Mouse (Mus musculus): ENCODE data around the gene Ccser1. TPM values are rescaled to one million over a fixed set of nuclear protein-coding genes. Genes with fewer than 3 reads are reported as not detected.
A peak's percentile ranks its signal among the peaks of the same experiment; 100 is the strongest.

The Ccser1 gene
- polyA plus RNA-seq, 1 experiment from 2014 or later, result 6.1 TPM

DNA sequence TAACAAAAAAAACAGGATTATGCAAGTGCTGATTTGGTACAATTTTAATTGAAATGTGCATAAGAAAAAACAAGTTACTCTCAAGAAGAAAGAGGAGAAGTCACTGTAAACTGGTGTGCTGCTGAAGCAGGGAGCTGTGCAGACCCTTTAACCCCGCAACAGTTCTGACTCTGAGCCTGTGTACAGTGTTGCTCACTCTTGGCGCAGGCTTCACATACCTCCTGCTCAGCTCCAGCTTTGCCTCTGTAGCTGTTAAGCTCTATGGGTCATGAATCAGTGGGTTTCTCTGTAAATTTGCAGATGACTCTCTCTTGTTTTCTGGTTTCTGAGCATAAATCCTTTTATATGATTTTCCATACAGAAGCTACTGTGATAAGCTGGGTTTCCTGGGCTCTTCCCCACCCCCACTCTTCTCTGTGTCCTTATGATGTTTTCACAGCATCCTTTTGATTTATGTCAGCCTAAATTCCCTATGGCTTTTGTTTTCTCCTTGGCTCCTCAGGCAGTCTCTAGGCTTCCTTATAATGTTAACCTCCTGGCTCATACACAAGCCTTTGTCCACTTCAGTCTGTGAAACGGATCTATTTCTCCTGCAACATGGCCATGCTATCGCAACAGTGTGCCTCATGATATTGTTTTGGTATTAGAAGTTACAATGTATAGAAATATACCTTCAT is 30.1 kb downstream of the Ccser1 start:
- H3K27ac ChIP-seq (replicated peaks; ENCODE audit: low read depth, low read length), result no peak overlapping the region
- H3K4me2 ChIP-seq (ENCODE audit: low read depth, low read length), result no peak overlapping the region
- H3K4me3 ChIP-seq (ENCODE audit: low read depth, low read length), result no peak overlapping the region
- 71% methylated on average over 4 of the region's 4 CpGs for WGBS
- ATAC-seq (ENCODE audit: low read depth) (no peak), DNase-seq (ENCODE audit: low spot score) (no peak)
- H3K27me3 ChIP-seq (replicated peaks; ENCODE audit: control insufficient read depth, insufficient read depth, low read length), result no peaks in the 10 kb centered on the region
- no peak overlapping the region for H3K9ac ChIP-seq (ENCODE audit: low read depth, low read length)
- H3K4me1 ChIP-seq (ENCODE audit: control insufficient read depth, insufficient read depth, low read length), result no peaks in the 10 kb centered on the region
- H3K9me3 ChIP-seq (ENCODE audit: control insufficient read depth, low read length), result no peaks in the 10 kb centered on the region
- no peaks in the 10 kb centered on the region for H3K36me3 ChIP-seq (ENCODE audit: control insufficient read depth, insufficient read depth, low read length)

DNA sequence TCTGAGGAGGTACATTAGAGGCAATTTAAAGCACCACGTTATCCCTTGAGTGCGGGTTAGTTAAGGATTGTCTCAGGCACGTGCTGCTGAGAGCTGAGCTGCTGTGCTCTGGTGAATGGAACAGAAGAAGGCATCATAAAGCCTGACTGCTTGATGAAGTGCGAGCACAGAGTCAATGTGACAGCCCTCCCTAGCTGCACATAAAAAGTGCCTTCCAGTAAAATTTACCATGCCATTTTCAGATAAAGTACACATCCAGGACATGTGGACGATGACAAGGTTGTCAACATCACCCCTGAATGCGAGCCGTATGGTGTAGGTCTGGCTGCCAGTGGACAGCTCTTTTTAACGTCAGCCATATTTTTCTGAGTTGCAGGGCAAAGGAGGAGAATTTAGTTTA is 35.6 kb downstream of the Ccser1 start:
- no peak overlapping the region for H3K9ac ChIP-seq (ENCODE audit: low read depth, low read length)
- no peaks in the 10 kb centered on the region for H3K4me1 ChIP-seq (ENCODE audit: control insufficient read depth, insufficient read depth, low read length)
- no peaks in the 10 kb centered on the region for H3K27me3 ChIP-seq (replicated peaks; ENCODE audit: control insufficient read depth, insufficient read depth, low read length)
- no peak for ATAC-seq (ENCODE audit: low read depth)
- H3K36me3 ChIP-seq (ENCODE audit: control insufficient read depth, insufficient read depth, low read length), result no peaks in the 10 kb centered on the region
- WGBS, result 70% methylated on average over 8 of the region's 8 CpGs
- DNase-seq (ENCODE audit: low spot score), result no peak
- no peak overlapping the region for H3K4me3 ChIP-seq (ENCODE audit: low read depth, low read length)
- H3K27ac ChIP-seq (replicated peaks; ENCODE audit: low read depth, low read length), result no peak overlapping the region
- no peak overlapping the region for H3K4me2 ChIP-seq (ENCODE audit: low read depth, low read length)
- H3K9me3 ChIP-seq (ENCODE audit: control insufficient read depth, low read length), result no peaks in the 10 kb centered on the region

DNA sequence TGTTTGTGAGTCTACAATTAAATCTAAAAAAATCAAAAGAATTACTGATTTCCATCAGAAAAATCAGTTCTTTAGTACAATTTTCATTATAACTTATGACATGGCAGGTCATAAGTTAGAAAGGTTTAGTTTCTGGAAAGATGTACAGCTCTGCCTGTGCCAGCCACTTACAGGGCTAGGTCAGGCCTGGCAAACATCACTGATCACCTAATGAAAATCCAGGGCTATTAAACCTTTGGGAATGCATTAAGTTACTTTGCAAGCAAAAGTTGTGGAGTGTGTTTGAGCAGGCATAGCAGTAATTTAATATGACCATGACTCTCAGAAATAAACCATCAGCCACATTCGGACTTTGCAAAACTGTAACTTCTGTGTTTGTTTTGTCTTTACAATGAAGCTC is 36.4 kb downstream of the Ccser1 start:
- Histone ChIP-seq H3K4me3 (ENCODE audit: low read depth, low read length) (no peak overlapping the region), H3K27me3 (replicated peaks; ENCODE audit: control insufficient read depth, insufficient read depth, low read length) (no peaks in the 10 kb centered on the region), H3K4me1 (ENCODE audit: control insufficient read depth, insufficient read depth, low read length) (no peaks in the 10 kb centered on the region), H3K36me3 (ENCODE audit: control insufficient read depth, insufficient read depth, low read length) (no peaks in the 10 kb centered on the region), H3K9ac (ENCODE audit: low read depth, low read length) (no peak overlapping the region), H3K27ac (replicated peaks; ENCODE audit: low read depth, low read length) (no peak overlapping the region), H3K9me3 (ENCODE audit: control insufficient read depth, low read length) (no peaks in the 10 kb centered on the region), H3K4me2 (ENCODE audit: low read depth, low read length) (no peak overlapping the region)
- 49% methylated on average over 1 of the region's 1 CpGs for WGBS
- DNase-seq (ENCODE audit: low spot score) (no peak), ATAC-seq (ENCODE audit: low read depth) (no peak)

GRCm38 (mm10) chr6:61217717-61218116 is 37.6 kb downstream of the Ccser1 start:
- no peaks in the 10 kb centered on the region for H3K36me3 ChIP-seq (ENCODE audit: control insufficient read depth, insufficient read depth, low read length)
- no peaks in the 10 kb centered on the region for H3K4me1 ChIP-seq (ENCODE audit: control insufficient read depth, insufficient read depth, low read length)
- WGBS, result 51% methylated on average over 2 of the region's 2 CpGs
- no peaks in the 10 kb centered on the region for H3K27me3 ChIP-seq (replicated peaks; ENCODE audit: control insufficient read depth, insufficient read depth, low read length)
- ATAC-seq (ENCODE audit: low read depth) (no peak), DNase-seq (ENCODE audit: low spot score) (no peak)
- H3K9ac ChIP-seq (ENCODE audit: low read depth, low read length), result no peak overlapping the region
- no peak overlapping the region for H3K4me2 ChIP-seq (ENCODE audit: low read depth, low read length)
- no peak overlapping the region for H3K4me3 ChIP-seq (ENCODE audit: low read depth, low read length)
- H3K27ac ChIP-seq (replicated peaks; ENCODE audit: low read depth, low read length), result no peak overlapping the region
- no peaks in the 10 kb centered on the region for H3K9me3 ChIP-seq (ENCODE audit: control insufficient read depth, low read length)

DNA sequence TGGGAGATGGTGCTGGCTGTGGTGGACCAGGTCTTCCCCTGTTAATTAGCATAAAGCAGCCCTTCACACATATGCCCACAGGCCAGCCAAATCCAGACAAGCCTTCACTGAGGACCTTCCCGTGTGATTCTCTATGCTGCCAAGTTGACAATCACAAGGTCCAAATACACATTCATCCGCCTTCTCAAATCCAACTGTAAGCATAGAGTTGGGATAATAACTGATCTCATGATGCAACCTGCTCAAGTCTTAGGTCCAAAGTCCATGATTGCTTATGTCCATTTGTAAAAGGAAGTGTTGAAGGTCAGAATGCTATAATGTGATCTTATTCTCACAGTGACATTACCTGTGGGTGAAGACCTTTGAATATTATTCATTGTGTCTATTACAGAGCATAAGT is 43.4 kb downstream of the Ccser1 start:
- Histone ChIP-seq H3K9ac (ENCODE audit: low read depth, low read length) (no peak overlapping the region), H3K36me3 (ENCODE audit: control insufficient read depth, insufficient read depth, low read length) (no peaks in the 10 kb centered on the region), H3K27ac (replicated peaks; ENCODE audit: low read depth, low read length) (no peak overlapping the region), H3K4me1 (ENCODE audit: control insufficient read depth, insufficient read depth, low read length) (no peaks in the 10 kb centered on the region), H3K4me2 (ENCODE audit: low read depth, low read length) (no peak overlapping the region), H3K27me3 (replicated peaks; ENCODE audit: control insufficient read depth, insufficient read depth, low read length) (no peaks in the 10 kb centered on the region), H3K9me3 (ENCODE audit: control insufficient read depth, low read length) (no peaks in the 10 kb centered on the region), H3K4me3 (ENCODE audit: low read depth, low read length) (no peak overlapping the region)
- ATAC-seq (ENCODE audit: low read depth) (no peak), DNase-seq (ENCODE audit: low spot score) (no peak)
- 84% methylated on average over 2 of the region's 2 CpGs for WGBS

DNA sequence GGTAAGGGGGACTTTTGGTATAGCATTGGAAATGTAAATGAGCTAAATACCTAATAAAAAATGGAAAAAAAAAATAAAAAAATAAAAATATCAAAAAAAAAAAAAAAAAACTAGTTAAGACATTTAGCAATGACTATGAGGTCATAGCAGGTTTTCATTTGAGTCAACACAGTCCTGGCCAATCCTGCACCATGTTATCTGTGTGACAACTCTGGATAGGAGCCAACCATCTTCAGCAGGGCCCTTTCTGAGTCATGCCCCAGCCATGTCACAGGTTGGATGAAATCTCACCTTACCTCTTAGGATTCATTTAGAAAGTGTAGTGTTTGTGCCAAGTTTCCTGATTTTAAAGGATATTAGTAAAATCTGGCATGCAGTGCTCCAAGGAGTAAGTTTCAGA is 45.2 kb downstream of the Ccser1 start:
- Histone ChIP-seq H3K27me3 (replicated peaks; ENCODE audit: control insufficient read depth, insufficient read depth, low read length) (no peaks in the 10 kb centered on the region), H3K4me2 (ENCODE audit: low read depth, low read length) (no peak overlapping the region), H3K27ac (replicated peaks; ENCODE audit: low read depth, low read length) (no peak overlapping the region), H3K4me1 (ENCODE audit: control insufficient read depth, insufficient read depth, low read length) (no peaks in the 10 kb centered on the region), H3K4me3 (ENCODE audit: low read depth, low read length) (no peak overlapping the region), H3K9me3 (ENCODE audit: control insufficient read depth, low read length) (no peaks in the 10 kb centered on the region), H3K36me3 (ENCODE audit: control insufficient read depth, insufficient read depth, low read length) (no peaks in the 10 kb centered on the region), H3K9ac (ENCODE audit: low read depth, low read length) (no peak overlapping the region)
- ATAC-seq (ENCODE audit: low read depth), result no peak
- peak; percentile 29 for DNase-seq (ENCODE audit: low spot score)

DNA sequence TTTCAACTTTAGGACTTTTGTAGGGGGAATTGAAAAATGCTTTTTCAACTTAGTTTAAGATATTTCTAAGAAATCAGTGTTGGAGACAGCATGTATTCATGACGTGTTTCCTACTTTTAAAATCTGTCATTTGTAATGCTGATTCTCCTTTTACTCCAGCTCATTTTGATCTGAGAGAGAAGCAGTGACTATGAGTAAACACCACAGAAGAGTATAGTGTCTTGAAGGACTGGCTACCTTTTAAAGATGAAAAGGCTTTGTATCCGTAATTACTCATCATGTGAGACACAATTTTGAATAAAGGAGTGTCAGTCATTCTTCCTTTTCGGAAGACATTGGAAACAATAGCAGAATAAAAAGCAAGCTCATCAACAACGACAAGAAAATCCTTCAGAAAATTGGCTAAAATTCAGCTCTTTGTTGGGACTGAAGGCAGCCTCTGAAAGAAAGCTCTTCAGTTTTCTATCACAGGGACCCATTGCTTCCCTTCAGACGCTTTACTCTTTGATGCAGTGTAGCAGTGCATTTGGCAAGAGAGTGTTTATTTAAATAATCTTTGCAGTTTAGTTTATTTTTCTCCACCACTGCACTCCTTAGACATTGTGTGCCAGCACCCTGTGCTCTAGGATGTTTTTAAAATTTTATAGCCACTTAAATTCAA is 50.1 kb downstream of the Ccser1 start:
- 50% methylated on average over 5 of the region's 5 CpGs for WGBS
- Histone ChIP-seq H3K9me3 (ENCODE audit: control insufficient read depth, low read length) (no peaks in the 10 kb centered on the region), H3K27me3 (replicated peaks; ENCODE audit: control insufficient read depth, insufficient read depth, low read length) (no peaks in the 10 kb centered on the region), H3K4me2 (ENCODE audit: low read depth, low read length) (no peak overlapping the region), H3K36me3 (ENCODE audit: control insufficient read depth, insufficient read depth, low read length) (no peaks in the 10 kb centered on the region), H3K9ac (ENCODE audit: low read depth, low read length) (no peak overlapping the region), H3K4me3 (ENCODE audit: low read depth, low read length) (no peak overlapping the region), H3K27ac (replicated peaks; ENCODE audit: low read depth, low read length) (no peak overlapping the region), H3K4me1 (ENCODE audit: control insufficient read depth, insufficient read depth, low read length) (no peaks in the 10 kb centered on the region)
- ATAC-seq (ENCODE audit: low read depth), result no peak
- no peak for DNase-seq (ENCODE audit: low spot score)

GRCm38 (mm10) chr6:61233060-61233459 is 52.9 kb downstream of the Ccser1 start:
- H3K27me3 ChIP-seq (replicated peaks; ENCODE audit: control insufficient read depth, insufficient read depth, low read length), result no peaks in the 10 kb centered on the region
- H3K27ac ChIP-seq (replicated peaks; ENCODE audit: low read depth, low read length), result no peak overlapping the region
- no peaks in the 10 kb centered on the region for H3K36me3 ChIP-seq (ENCODE audit: control insufficient read depth, insufficient read depth, low read length)
- no peak for DNase-seq (ENCODE audit: low spot score)
- no peak overlapping the region for H3K9ac ChIP-seq (ENCODE audit: low read depth, low read length)
- H3K4me2 ChIP-seq (ENCODE audit: low read depth, low read length), result no peak overlapping the region
- H3K4me3 ChIP-seq (ENCODE audit: low read depth, low read length), result no peak overlapping the region
- no peaks in the 10 kb centered on the region for H3K4me1 ChIP-seq (ENCODE audit: control insufficient read depth, insufficient read depth, low read length)
- H3K9me3 ChIP-seq (ENCODE audit: control insufficient read depth, low read length), result no peaks in the 10 kb centered on the region
- no peak for ATAC-seq (ENCODE audit: low read depth)
- 56% methylated on average over 5 of the region's 5 CpGs for WGBS
